Mouse (Mus musculus): ENCODE results near the gene Gpd2. TPM values are rescaled to one million over a fixed set of nuclear protein-coding genes. Genes with fewer than 3 reads are reported as not detected.

Gpd2 gene
- total RNA-seq, 1 experiment = 56.2 TPM

- DNase-seq (ENCODE audit: low read depth, low spot score) = no peak
- Histone ChIP-seq H3K4me1 (ENCODE audit: control insufficient read depth in 2 of 2, insufficient read depth in 2 of 2, low read length in 2 of 2, poor library complexity in 1 of 2) (no peaks in the 10 kb centered on the region; a peak in 1 of 4 replicates), H3K9me3 (ENCODE audit: control insufficient read depth, insufficient read depth, low read depth, low read length) (no peaks in the 10 kb centered on the region), H3K27ac (ENCODE audit: insufficient read depth, low read depth, low read length, poor library complexity, severe bottlenecking) (no peak overlapping the region), H3K4me3 (ENCODE audit: insufficient read depth in 1 of 2, low read depth in 1 of 2, low read length in 2 of 2, poor library complexity in 1 of 2, severe bottlenecking in 1 of 2) (no peak overlapping the region), H3K9ac (ENCODE audit: insufficient read depth, low read depth, low read length, poor library complexity, severe bottlenecking) (no peak overlapping the region), H3K36me3 (ENCODE audit: control insufficient read depth, insufficient read depth, low read length, poor library complexity, severe bottlenecking) (no peaks in the 10 kb centered on the region)
- in situ Hi-C loops (cut with MboI; ENCODE audit: low sequenced_read_pairs in 2 of 2, unreplicated experiment in 2 of 2) = no loop called here
- TF ChIP-seq CHD2 (IDR thresholded peaks at IDR 0.05; ENCODE audit: low read depth, low read length) (no peak), ZNF384 (IDR thresholded peaks at IDR 0.05; ENCODE audit: low read depth, low read length) (no peak), HCFC1 (IDR thresholded peaks at IDR 0.05; ENCODE audit: borderline replicate concordance, insufficient read depth, low read length) (no peak), ZC3H11A (IDR thresholded peaks at IDR 0.05; ENCODE audit: borderline replicate concordance, low read depth, low read length) (no peak), MAFK (IDR thresholded peaks at IDR 0.05; ENCODE audit: insufficient read depth, low read depth, low read length) (no peak)
Measured at GRCm38 (mm10) chr2:57387816-57388215, 150.4 kb downstream of the Gpd2 start.

GRCm38 (mm10) chr2:57395071-57395470, 157.6 kb downstream of the Gpd2 start:
- H3K4me1 ChIP-seq (ENCODE audit: control insufficient read depth in 2 of 2, insufficient read depth in 2 of 2, low read length in 2 of 2, poor library complexity in 1 of 2) = peaks cover 0 to 2% of the 10 kb centered on the region in 2 experiments; a peak in 1 of 4 replicates
- no peak for DNase-seq (ENCODE audit: low read depth, low spot score)
- no peaks in the 10 kb centered on the region for H3K36me3 ChIP-seq (ENCODE audit: control insufficient read depth, insufficient read depth, low read length, poor library complexity, severe bottlenecking)
- no peak overlapping the region for H3K27ac ChIP-seq (ENCODE audit: insufficient read depth, low read depth, low read length, poor library complexity, severe bottlenecking)
- H3K4me3 ChIP-seq (ENCODE audit: insufficient read depth in 1 of 2, low read depth in 1 of 2, low read length in 2 of 2, poor library complexity in 1 of 2, severe bottlenecking in 1 of 2) = no peak overlapping the region
- H3K9me3 ChIP-seq (ENCODE audit: control insufficient read depth, insufficient read depth, low read depth, low read length) = no peaks in the 10 kb centered on the region
- in situ Hi-C loops (cut with MboI; ENCODE audit: low sequenced_read_pairs in 2 of 2, unreplicated experiment in 2 of 2) = no loop called here
- no peak overlapping the region for H3K9ac ChIP-seq (ENCODE audit: insufficient read depth, low read depth, low read length, poor library complexity, severe bottlenecking)
- no peak for TF ChIP-seq MAFK (IDR thresholded peaks at IDR 0.05; ENCODE audit: insufficient read depth, low read depth, low read length)
- TF ChIP-seq CHD2 (IDR thresholded peaks at IDR 0.05; ENCODE audit: low read depth, low read length) = no peak

GRCm38 (mm10) chr2:57396061-57396460, 158.6 kb downstream of the Gpd2 start:
- in situ Hi-C loops (cut with MboI; ENCODE audit: low sequenced_read_pairs in 2 of 2, unreplicated experiment in 2 of 2) = no loop called here
- Histone ChIP-seq H3K9me3 (ENCODE audit: control insufficient read depth, insufficient read depth, low read depth, low read length) (no peaks in the 10 kb centered on the region), H3K4me1 (ENCODE audit: control insufficient read depth in 2 of 2, insufficient read depth in 2 of 2, low read length in 2 of 2, poor library complexity in 1 of 2) (peaks cover 0 to 2% of the 10 kb centered on the region in 2 experiments; a peak in 1 of 4 replicates), H3K4me3 (ENCODE audit: insufficient read depth in 1 of 2, low read depth in 1 of 2, low read length in 2 of 2, poor library complexity in 1 of 2, severe bottlenecking in 1 of 2) (no peak overlapping the region), H3K9ac (ENCODE audit: insufficient read depth, low read depth, low read length, poor library complexity, severe bottlenecking) (no peak overlapping the region), H3K27ac (ENCODE audit: insufficient read depth, low read depth, low read length, poor library complexity, severe bottlenecking) (no peak overlapping the region), H3K36me3 (ENCODE audit: control insufficient read depth, insufficient read depth, low read length, poor library complexity, severe bottlenecking) (no peaks in the 10 kb centered on the region)
- no peak for DNase-seq (ENCODE audit: low read depth, low spot score)
- TF ChIP-seq ZC3H11A (IDR thresholded peaks at IDR 0.05; ENCODE audit: borderline replicate concordance, low read depth, low read length) (no peak), MAFK (IDR thresholded peaks at IDR 0.05; ENCODE audit: insufficient read depth, low read depth, low read length) (no peak), CHD2 (IDR thresholded peaks at IDR 0.05; ENCODE audit: low read depth, low read length) (no peak), ZNF384 (IDR thresholded peaks at IDR 0.05; ENCODE audit: low read depth, low read length) (no peak), HCFC1 (IDR thresholded peaks at IDR 0.05; ENCODE audit: borderline replicate concordance, insufficient read depth, low read length) (no peak)

- in situ Hi-C loops (cut with MboI; ENCODE audit: low sequenced_read_pairs in 2 of 2, unreplicated experiment in 2 of 2) = no loop called here
Measured at GRCm38 (mm10) chr2:57397727-57398126, 160.3 kb downstream of the Gpd2 start.

More at GRCm38 (mm10) chr2:57397727-57398126, 160.3 kb downstream of the Gpd2 start:
- Histone ChIP-seq H3K9ac (ENCODE audit: insufficient read depth, low read depth, low read length, poor library complexity, severe bottlenecking) (no peak overlapping the region), H3K9me3 (ENCODE audit: control insufficient read depth, insufficient read depth, low read depth, low read length) (no peaks in the 10 kb centered on the region), H3K4me1 (ENCODE audit: control insufficient read depth in 2 of 2, insufficient read depth in 2 of 2, low read length in 2 of 2, poor library complexity in 1 of 2) (peaks cover 0 to 2% of the 10 kb centered on the region in 2 experiments; a peak in 1 of 4 replicates), H3K27ac (ENCODE audit: insufficient read depth, low read depth, low read length, poor library complexity, severe bottlenecking) (no peak overlapping the region), H3K4me3 (ENCODE audit: insufficient read depth in 1 of 2, low read depth in 1 of 2, low read length in 2 of 2, poor library complexity in 1 of 2, severe bottlenecking in 1 of 2) (no peak overlapping the region), H3K36me3 (ENCODE audit: control insufficient read depth, insufficient read depth, low read length, poor library complexity, severe bottlenecking) (no peaks in the 10 kb centered on the region)
- no peak for TF ChIP-seq ZC3H11A (IDR thresholded peaks at IDR 0.05; ENCODE audit: borderline replicate concordance, low read depth, low read length)
- no peak for TF ChIP-seq MAFK (IDR thresholded peaks at IDR 0.05; ENCODE audit: insufficient read depth, low read depth, low read length)
- TF ChIP-seq HCFC1 (IDR thresholded peaks at IDR 0.05; ENCODE audit: borderline replicate concordance, insufficient read depth, low read length) = no peak
- no peak for TF ChIP-seq CHD2 (IDR thresholded peaks at IDR 0.05; ENCODE audit: low read depth, low read length)
- TF ChIP-seq ZNF384 (IDR thresholded peaks at IDR 0.05; ENCODE audit: low read depth, low read length) = no peak
- DNase-seq (ENCODE audit: low read depth, low spot score) = no peak

Measured in ES-E14 (cell line).